Mouse (Mus musculus): ENCODE data around the gene Gm11096. TPM values are rescaled to one million over a fixed set of nuclear protein-coding genes. Genes with fewer than 3 reads are reported as not detected.

The Gm11096 gene
- polyA plus RNA-seq (2016; fragmentation: Nextera tagmentation; extraction: Ambion mirVana) = not detected in 2 replicates

DNA sequence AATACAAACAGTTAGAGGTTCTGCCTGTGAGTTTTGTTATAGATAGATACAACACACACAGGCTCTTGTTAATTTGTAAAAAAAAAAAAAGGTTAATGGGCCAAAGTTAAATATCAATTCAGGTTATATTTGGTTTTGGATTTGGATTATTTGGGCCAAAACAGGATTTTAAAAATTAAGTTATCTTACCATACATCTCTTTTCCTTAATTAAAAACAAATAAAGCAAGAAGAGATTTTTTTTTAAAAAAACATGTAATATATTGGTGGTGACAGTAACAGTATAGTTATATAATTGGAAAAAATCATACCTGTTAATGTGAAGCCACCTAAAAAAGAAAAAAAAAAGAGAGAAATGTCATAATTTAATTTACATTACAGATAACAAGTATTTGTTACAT lies at the start of gene Gm11096:
Gene Gm11096, plus strand, starts transcription at position 301 of the 400 bp plus-strand sequence.
- no peak for DNase-seq (ENCODE audit: low spot score)
- no peaks in the 10 kb centered on the region for H3K4me1 ChIP-seq (replicated peaks)
- no peak within 1 kb of the TSS for H3K4me3 ChIP-seq
- H3K27ac ChIP-seq = no peak within 1 kb of the TSS
- H3K36me3 ChIP-seq = no peaks in the 10 kb centered on the region
- no peaks in the 10 kb centered on the region for H3K27me3 ChIP-seq (ENCODE audit: insufficient read depth, poor library complexity, severe bottlenecking)
- no peaks in the 10 kb centered on the region for H3K9me3 ChIP-seq

DNA sequence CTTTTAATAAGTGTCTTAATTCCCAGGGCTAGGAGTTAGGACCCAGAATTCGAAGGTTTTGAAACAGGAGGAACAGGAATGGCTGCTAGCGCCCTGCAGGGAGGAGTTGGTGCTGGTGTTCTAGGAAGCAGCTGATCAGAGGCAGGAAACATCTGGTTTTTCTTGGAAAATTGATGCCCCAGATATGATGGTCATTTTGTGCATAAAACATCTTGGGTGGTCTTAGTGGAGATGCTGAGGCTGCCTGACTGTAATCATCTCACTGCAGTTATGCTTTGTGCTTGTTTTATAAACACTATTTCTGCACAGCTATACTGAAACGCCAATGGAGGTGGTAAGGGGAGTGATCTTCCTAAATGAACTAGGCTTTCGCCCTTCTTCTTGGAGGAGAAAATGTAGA lies 48.5 kb upstream of the Gm11096 start:
- Histone ChIP-seq H3K27me3 (ENCODE audit: insufficient read depth, poor library complexity, severe bottlenecking) (no peaks in the 10 kb centered on the region), H3K27ac (no peak overlapping the region), H3K36me3 (no peaks in the 10 kb centered on the region), H3K4me1 (replicated peaks) (peaks cover 3% of the 10 kb centered on the region; the same call in 1 of the 2 replicates), H3K4me3 (no peak overlapping the region), H3K9me3 (no peaks in the 10 kb centered on the region)
- 76% methylated on average over 4 of the region's 4 CpGs for WGBS
- no peak for DNase-seq (ENCODE audit: low spot score)

DNA sequence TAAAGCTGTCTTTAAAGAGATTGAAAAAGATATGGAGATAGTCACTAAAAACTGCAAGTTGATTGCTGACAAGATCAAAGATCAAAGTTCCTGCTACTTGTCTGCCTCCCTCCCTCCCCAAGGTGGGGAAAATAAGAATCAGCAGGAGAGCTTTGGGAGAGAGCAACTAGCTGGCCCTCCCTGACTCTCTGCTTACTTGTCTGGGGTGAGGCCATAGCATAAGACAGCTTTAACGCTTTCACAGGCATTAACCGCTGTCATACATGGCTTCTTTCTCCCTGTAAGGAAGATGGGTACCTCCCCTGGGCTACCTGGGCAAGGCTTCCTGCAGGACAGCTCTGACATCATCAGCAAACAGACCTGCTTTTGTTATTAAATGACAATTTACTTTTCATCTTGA lies 47.4 kb upstream of the Gm11096 start:
- WGBS = 38% methylated on average over 2 of the region's 2 CpGs
- peaks cover 3% of the 10 kb centered on the region; the same call in 1 of the 2 replicates for H3K4me1 ChIP-seq (replicated peaks)
- no peak overlapping the region for H3K4me3 ChIP-seq
- H3K9me3 ChIP-seq = no peaks in the 10 kb centered on the region
- H3K27ac ChIP-seq = no peak overlapping the region
- no peaks in the 10 kb centered on the region for H3K36me3 ChIP-seq
- H3K27me3 ChIP-seq (ENCODE audit: insufficient read depth, poor library complexity, severe bottlenecking) = no peaks in the 10 kb centered on the region
- DNase-seq (ENCODE audit: low spot score) = no peak

DNA sequence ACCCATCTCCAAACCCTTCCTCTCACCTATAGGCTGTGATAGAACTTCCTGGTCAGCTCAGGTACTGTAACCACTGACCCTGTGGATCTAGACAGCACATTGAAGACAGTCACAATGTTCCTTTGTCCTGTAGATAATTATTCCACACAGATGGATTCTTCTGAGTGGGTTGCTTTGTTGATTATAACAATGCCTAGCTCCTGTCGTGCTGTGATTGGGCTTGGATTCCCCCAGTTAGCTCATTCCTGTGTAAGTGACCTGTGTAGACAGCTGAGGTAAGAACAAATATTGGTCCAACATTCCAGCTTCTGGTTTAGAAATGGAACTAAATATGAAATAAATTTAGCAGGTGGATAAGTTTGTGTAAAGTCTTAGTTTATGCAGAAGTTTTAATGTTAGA lies 44.1 kb upstream of the Gm11096 start:
- no peaks in the 10 kb centered on the region for H3K27me3 ChIP-seq (ENCODE audit: insufficient read depth, poor library complexity, severe bottlenecking)

DNA sequence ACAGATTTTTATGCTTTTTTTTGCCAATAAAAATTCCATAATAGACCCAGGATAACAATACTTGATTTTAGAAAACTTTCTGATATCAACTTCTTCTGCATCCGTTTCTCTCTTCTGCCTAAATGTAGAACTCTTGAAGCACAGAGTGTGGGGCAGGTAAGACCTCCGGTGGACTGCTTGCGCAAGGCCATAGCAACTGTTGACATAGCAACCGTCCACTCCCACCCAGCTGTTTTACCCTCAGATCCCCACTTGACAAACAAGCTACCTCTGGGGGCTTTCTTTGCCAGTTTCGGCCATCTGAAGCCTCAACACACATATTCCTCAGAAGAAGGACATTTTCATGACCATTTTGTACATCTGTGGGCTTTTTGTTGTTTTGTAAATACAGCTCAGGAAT lies 41.2 kb upstream of the Gm11096 start:
- Histone ChIP-seq H3K4me1 (replicated peaks) (peaks cover 5% of the 10 kb centered on the region; the same call in 1 of the 2 replicates), H3K9me3 (no peaks in the 10 kb centered on the region), H3K4me3 (no peak overlapping the region), H3K36me3 (no peaks in the 10 kb centered on the region), H3K27me3 (ENCODE audit: insufficient read depth, poor library complexity, severe bottlenecking) (no peaks in the 10 kb centered on the region), H3K27ac (no peak overlapping the region)
- WGBS = 73% methylated on average over 5 of the region's 5 CpGs
- DNase-seq (ENCODE audit: low spot score) = no peak

More for the DNA sequence above, 44.1 kb upstream of the Gm11096 start:
- H3K4me3 ChIP-seq = no peak overlapping the region
- no peak overlapping the region for H3K27ac ChIP-seq
- no peak for DNase-seq (ENCODE audit: low spot score)
- H3K9me3 ChIP-seq = no peaks in the 10 kb centered on the region
- peaks cover 8% of the 10 kb centered on the region for H3K4me1 ChIP-seq (replicated peaks)
- WGBS = 52% methylated on average over 1 of the region's 1 CpGs
- H3K36me3 ChIP-seq = no peaks in the 10 kb centered on the region

DNA sequence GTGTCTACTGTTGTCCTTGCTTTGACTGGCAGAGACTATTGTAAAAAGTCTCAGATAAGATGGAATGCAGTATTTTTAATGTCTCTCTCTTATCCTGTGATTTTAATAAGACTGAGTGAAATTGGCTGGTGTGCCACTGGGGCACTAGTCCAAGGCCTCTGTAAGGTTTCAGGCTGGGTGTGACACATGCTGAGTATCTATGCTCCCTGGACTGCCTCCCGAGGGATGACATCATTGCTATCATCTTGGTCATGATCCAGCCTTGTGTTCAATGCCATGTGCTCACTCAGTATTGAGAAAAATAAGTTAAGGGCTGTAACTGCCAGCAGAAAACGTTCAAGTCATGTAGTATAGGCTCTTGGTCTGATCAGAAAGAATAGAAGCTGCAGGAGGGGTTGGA lies 38.9 kb upstream of the Gm11096 start:
- Histone ChIP-seq H3K27ac (no peak overlapping the region), H3K27me3 (ENCODE audit: insufficient read depth, poor library complexity, severe bottlenecking) (no peaks in the 10 kb centered on the region), H3K4me3 (no peak overlapping the region), H3K9me3 (no peaks in the 10 kb centered on the region), H3K4me1 (replicated peaks) (peaks cover 5% of the 10 kb centered on the region; the same call in 1 of the 2 replicates), H3K36me3 (0 out of 2 replicates have a peak, but pooled peaks cover 3% of the 10 kb centered on the region)
- whole genome bisulfite sequencing = 78% methylated on average over 2 of the region's 2 CpGs
- DNase-seq (ENCODE audit: low spot score) = no peak

DNA sequence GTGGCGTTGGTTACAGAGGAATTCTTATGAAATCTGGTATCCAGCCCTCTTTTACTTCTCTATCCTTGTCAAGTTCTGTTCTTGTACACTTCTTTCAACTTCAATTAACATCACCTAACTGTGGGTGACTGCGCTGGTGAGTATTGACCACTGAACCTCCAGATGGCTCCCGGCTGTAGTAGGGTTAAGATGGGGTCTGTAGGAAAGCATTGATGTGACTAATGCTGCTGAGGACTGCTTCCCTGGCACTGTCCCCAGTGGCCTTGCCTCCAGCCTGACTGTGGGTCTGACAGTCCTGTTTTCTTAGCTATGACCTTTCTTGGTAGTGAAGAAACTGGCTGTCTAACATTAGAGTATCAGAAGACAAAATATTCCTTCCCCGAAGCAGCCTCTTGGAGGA lies 38.4 kb upstream of the Gm11096 start:
- H3K36me3 ChIP-seq = 0 out of 2 replicates have a peak, but pooled peaks cover 4% of the 10 kb centered on the region
- WGBS = 85% methylated on average over 4 of the region's 4 CpGs
- no peaks in the 10 kb centered on the region for H3K9me3 ChIP-seq
- DNase-seq (ENCODE audit: low spot score) = no peak
- no peak overlapping the region for H3K4me3 ChIP-seq
- no peak overlapping the region for H3K27ac ChIP-seq
- peaks cover 5% of the 10 kb centered on the region; the same call in 1 of the 2 replicates for H3K4me1 ChIP-seq (replicated peaks)
- no peaks in the 10 kb centered on the region for H3K27me3 ChIP-seq (ENCODE audit: insufficient read depth, poor library complexity, severe bottlenecking)

DNA sequence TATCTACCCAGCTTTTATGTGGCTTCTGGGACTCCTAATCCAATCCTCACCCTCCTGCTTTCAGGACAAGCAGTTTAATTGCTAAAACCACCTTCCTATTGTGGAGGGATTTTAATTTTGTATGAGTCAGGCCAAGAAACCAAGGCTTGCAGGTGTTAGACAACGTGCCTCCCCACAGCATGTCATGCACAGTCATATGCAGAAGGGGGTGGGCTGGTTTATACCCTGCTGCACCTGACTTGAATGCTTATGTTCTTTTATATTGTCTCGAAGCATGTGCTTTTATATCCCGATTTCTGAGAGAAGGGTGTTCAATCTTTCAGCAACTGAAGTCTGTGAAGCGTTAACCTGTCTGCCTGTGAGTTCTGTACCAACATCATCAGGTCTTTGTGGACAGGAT lies 37.3 kb upstream of the Gm11096 start:
- Histone ChIP-seq H3K4me1 (replicated peaks) (peaks cover 5% of the 10 kb centered on the region; the same call in 1 of the 2 replicates), H3K36me3 (0 out of 2 replicates have a peak, but pooled peaks cover 4% of the 10 kb centered on the region), H3K9me3 (no peaks in the 10 kb centered on the region), H3K27ac (no peak overlapping the region), H3K4me3 (no peak overlapping the region), H3K27me3 (ENCODE audit: insufficient read depth, poor library complexity, severe bottlenecking) (no peaks in the 10 kb centered on the region)
- WGBS = 58% methylated on average over 4 of the region's 4 CpGs
- DNase-seq (ENCODE audit: low spot score) = no peak

DNA sequence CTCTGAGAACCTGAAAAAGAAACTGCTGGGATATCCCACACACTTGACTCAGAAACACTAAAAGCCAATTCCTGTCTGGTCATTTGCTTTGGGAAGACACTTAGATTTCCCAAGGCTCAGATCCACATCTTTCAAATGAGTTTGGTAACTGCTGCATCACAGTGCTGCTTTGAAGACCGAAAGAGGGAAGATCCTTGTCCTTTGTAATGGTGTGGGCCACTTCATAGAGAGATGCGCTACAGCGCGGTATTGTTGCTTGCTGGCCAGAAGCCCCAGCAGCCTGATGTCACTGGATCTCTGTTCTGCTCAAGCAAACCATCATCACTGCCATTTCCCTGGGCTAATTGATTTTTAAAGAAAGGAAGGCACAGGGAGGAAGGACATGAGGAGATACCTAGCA lies 28.8 kb upstream of the Gm11096 start:
- WGBS = 92% methylated on average over 4 of the region's 4 CpGs
- Histone ChIP-seq H3K27me3 (ENCODE audit: insufficient read depth, poor library complexity, severe bottlenecking) (no peaks in the 10 kb centered on the region), H3K36me3 (0 out of 2 replicates have a peak, but pooled peaks cover under 1% of the 10 kb centered on the region), H3K27ac (no peak overlapping the region), H3K4me1 (replicated peaks) (no peaks in the 10 kb centered on the region), H3K4me3 (no peak overlapping the region), H3K9me3 (no peaks in the 10 kb centered on the region)
- DNase-seq (ENCODE audit: low spot score) = no peak

DNA sequence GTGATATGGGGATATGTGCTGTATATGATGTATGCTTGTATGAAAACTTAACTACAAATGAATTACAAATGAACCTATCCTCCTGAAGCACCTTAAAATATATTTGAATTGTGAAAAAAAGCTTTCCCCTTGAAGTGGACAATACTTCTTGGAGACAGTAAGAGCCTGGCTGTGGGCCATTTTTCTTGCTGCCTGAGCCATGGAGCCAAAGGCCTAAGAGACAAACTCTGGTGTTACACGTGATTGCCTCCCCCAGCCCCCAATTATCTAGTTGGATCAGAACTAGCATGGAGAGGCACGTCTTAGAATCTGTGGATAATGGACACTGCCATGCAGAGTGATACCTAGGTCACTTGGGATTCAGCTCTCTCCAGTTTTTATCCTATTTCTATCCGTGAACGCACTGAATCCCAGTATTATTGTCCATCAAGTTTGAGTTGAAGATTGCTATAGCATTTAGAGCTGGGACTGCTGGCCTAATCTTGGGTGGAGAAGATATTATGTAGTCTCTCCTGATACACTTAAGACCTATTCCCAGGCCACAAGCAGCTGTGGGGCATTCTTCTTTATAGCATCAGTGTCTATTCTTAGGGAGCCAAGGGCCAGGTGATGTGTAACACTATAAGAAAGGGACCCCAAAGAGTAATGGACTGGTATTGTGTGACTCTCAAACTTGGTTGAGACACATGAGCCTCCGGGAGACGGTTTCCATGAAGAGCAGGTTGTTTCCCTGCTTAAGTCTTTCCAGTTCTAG lies 25.0 kb upstream of the Gm11096 start:
- Histone ChIP-seq H3K4me1 (replicated peaks) (peaks cover 5% of the 10 kb centered on the region; the same call in 1 of the 2 replicates), H3K27ac (no peak overlapping the region), H3K27me3 (ENCODE audit: insufficient read depth, poor library complexity, severe bottlenecking) (no peaks in the 10 kb centered on the region), H3K4me3 (no peak overlapping the region), H3K9me3 (no peaks in the 10 kb centered on the region), H3K36me3 (no peaks in the 10 kb centered on the region)
- DNase-seq (ENCODE audit: low spot score) = no peak
- WGBS = 91% methylated on average over 6 of the region's 6 CpGs

DNA sequence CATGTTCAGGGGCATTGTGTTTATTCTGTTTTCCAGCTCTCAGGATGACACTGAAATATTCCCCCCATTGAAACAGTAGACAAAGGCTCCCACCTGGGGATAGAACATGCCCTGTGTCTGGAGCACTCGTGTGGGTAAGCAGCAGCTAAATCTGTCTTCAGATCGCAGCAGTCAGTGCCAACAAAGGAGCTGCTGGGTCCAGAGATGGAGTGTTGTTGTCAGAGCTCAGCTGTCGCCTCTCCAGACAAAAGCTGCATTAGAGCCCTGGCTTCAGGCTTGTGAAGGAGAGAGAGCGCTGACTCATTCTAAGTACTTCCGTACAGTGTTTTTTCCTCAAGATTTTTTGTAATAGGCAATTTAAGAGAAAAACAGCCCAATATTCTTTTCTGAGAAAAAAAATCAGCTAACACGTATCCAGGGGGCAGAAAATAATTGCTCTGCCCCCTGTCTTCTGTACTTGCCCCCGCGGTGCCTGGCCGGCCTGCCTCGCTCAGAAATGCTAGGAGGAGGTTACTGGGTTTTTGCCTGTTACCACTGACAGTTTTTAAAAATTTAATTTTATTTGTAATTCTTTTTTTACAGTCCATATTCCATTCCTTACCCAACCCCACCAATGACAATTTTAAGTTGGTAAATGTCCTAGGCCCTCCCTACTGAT lies 21.6 kb upstream of the Gm11096 start:
- WGBS = 59% methylated on average over 10 of the region's 10 CpGs
- Histone ChIP-seq H3K4me1 (replicated peaks) (peaks cover 13% of the 10 kb centered on the region), H3K36me3 (no peaks in the 10 kb centered on the region), H3K27ac (peak overlapping the region; percentile 59), H3K4me3 (no peak overlapping the region), H3K27me3 (ENCODE audit: insufficient read depth, poor library complexity, severe bottlenecking) (no peaks in the 10 kb centered on the region), H3K9me3 (no peaks in the 10 kb centered on the region)
- DNase-seq (ENCODE audit: low spot score) = peak; percentile 25

DNA sequence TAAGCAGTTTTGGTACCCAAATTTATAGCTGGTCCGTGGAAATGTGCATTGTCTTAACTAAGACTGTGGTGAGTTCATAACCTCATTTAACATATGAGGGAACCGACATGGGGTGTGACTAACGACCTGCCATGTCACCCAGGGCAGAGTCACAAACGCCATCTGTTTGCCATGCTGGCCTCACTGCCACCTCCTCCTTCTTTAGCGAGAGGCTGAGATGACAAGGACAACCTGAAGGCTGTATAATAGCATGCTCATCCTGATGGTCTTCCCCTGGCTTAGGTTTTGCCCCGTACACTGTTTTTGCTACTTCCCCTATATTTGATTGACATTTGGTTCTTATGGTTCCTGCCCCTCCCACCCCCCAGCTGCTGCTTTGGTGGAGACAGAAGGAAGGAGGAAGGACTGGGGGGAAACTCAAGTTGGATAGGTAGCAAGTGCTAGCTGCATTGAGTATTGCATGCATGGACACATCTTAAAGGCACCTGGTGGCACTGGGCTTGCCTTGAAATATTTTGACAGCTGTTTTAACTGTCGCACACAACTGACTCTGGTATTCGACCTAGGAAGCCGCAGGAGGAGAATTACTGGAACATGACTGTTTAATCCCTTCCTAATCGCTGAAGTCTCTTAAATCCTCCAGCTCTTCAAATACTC lies 17.2 kb upstream of the Gm11096 start:
- no peak overlapping the region for H3K27ac ChIP-seq
- no peaks in the 10 kb centered on the region for H3K9me3 ChIP-seq
- no peaks in the 10 kb centered on the region for H3K27me3 ChIP-seq (ENCODE audit: insufficient read depth, poor library complexity, severe bottlenecking)
- no peaks in the 10 kb centered on the region for H3K36me3 ChIP-seq
- 52% methylated on average over 10 of the region's 10 CpGs for WGBS
- H3K4me1 ChIP-seq (replicated peaks) = peaks cover 13% of the 10 kb centered on the region
- peak; percentile 5 for DNase-seq (ENCODE audit: low spot score)
- H3K4me3 ChIP-seq = no peak overlapping the region

DNA sequence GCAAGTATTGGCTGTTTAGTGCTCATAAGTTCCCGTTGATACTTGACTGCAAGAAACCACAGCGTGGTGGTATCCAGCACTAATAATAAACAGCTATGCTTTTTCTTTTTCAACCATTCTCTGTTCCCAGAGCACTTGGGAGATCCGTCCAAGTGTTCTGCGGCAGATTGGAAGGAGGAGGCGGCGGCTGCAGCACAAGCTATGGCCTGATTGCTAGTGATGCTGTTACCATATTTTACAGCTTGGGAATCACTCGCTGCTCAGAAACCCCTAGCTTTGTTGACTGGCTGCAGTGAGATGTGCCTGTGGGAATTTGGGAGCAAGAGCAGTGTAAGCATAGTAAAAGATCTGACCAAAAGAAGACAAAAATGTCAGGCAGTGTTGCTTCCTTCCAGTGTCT lies 14.3 kb upstream of the Gm11096 start:
- H3K4me3 ChIP-seq = no peak overlapping the region
- no peaks in the 10 kb centered on the region for H3K27me3 ChIP-seq (ENCODE audit: insufficient read depth, poor library complexity, severe bottlenecking)
- H3K9me3 ChIP-seq = no peaks in the 10 kb centered on the region
- no peak for DNase-seq (ENCODE audit: low spot score)
- H3K4me1 ChIP-seq (replicated peaks) = peaks cover 7% of the 10 kb centered on the region
- no peaks in the 10 kb centered on the region for H3K36me3 ChIP-seq
- H3K27ac ChIP-seq = no peak overlapping the region
- WGBS = 88% methylated on average over 7 of the region's 7 CpGs
